Mouse (Mus musculus) C2C12 (cell line): ENCODE results near the gene Gys1.

Experiments used
- CEBPB ChIP-seq: IDR thresholded peaks from one replicate; pipeline ENCODE4 v1.6.1; 2011; ENCODE audit warnings: low read depth, mild to moderate bottlenecking, control low read depth, moderate library complexity
- CTCF ChIP-seq: IDR thresholded peaks from one replicate; pipeline ENCODE4 v1.5.1; 2011; ENCODE audit not compliant: control insufficient read depth, insufficient read depth, insufficient read length
- FOSL1 ChIP-seq: IDR thresholded peaks from one replicate; pipeline ENCODE4 v1.8.0; 2011; ENCODE audit warnings: mild to moderate bottlenecking, low read length; ENCODE audit not compliant: poor library complexity, insufficient read depth, severe bottlenecking
- MAX ChIP-seq: IDR thresholded peaks from one replicate; pipeline ENCODE4 v1.6.1; 2011; ENCODE audit warnings: mild to moderate bottlenecking, control low read depth
- MYOD1 ChIP-seq: IDR thresholded peaks from one replicate; pipeline ENCODE4 v1.6.1; 2011; ENCODE audit warnings: low read depth; ENCODE audit not compliant: control insufficient read depth, insufficient read length
- MYOG ChIP-seq: IDR thresholded peaks from one replicate; pipeline ENCODE4 v1.6.1; 2011; ENCODE audit not compliant: control insufficient read depth, insufficient read length; ENCODE audit errors: extremely low read depth
- USF1 ChIP-seq: IDR thresholded peaks from one replicate; pipeline ENCODE4 v1.6.1; 2011; ENCODE audit warnings: low read depth, mild to moderate bottlenecking, control low read depth, moderate library complexity

DNA sequence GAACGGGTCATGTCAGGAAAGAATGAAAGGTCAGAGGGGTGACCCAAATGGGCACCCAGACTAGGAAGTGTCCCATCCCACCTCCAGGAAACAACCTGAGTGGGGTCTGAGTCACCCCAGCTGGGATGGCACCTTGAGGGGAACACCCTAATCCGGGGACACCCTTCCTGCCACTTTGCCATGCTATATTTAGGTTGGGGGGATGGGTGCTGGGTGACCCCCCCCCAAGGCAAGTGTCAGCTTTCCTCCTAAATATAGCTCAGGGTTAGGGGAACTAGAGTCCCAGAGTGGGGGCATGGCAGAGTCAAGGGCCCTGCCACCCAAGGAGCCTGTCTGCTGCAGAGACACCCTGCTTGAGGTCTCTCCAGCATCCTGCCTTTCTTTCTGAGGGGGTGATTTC, 22.2 kb upstream of the Gys1 start:
- no peak for TF ChIP-seq CTCF
- TF ChIP-seq MYOD1 = no peak
- no peak for TF ChIP-seq MYOG
- no peak for TF ChIP-seq USF1
- TF ChIP-seq MAX = no peak
- TF ChIP-seq FOSL1 = no peak
- TF ChIP-seq CEBPB = no peak
